Mouse (Mus musculus): ENCODE data around the gene Cdc42ep2.

GRCm38 (mm10) chr19:5955704-5956670 lies 31.4 kb upstream of the Cdc42ep2 start:
- TF ChIP-seq POLR2A (IDR thresholded peaks at IDR 0.05; ENCODE audit: insufficient read length, low read depth) (no peak), MAX (IDR thresholded peaks at IDR 0.05; ENCODE audit: low read depth) (no peak), CEBPB (IDR thresholded peaks at IDR 0.05; ENCODE audit: insufficient read depth, poor library complexity, severe bottlenecking) (no peak), POLR2AphosphoS2 (IDR thresholded peaks at IDR 0.05; ENCODE audit: insufficient read length, low read depth) (no peak), MYOG (IDR thresholded peaks at IDR 0.05; ENCODE audit: control insufficient read depth in 1 of 3, insufficient read depth in 1 of 3, insufficient read length in 2 of 3, low read depth in 2 of 3) (no peak), TCF12 (IDR thresholded peaks at IDR 0.05; ENCODE audit: insufficient read depth, poor library complexity, severe bottlenecking) (no peak), E2F4 (IDR thresholded peaks at IDR 0.05; ENCODE audit: insufficient read depth) (no peak), MYOD1 (IDR thresholded peaks at IDR 0.05; ENCODE audit: control insufficient read depth in 1 of 3, insufficient read length in 2 of 3, low read depth in 2 of 3) (no peak)
